Mouse (Mus musculus): Measurements from ENCODE around the gene Lrrc26.
A peak's percentile ranks its signal among the peaks of the same experiment; 100 is the strongest.

Lrrc26 gene

GRCm38 (mm10) chr2:25303931-25304656 is 14.4 kb downstream of the Lrrc26 start:
- no peak for DNase-seq

GRCm38 (mm10) chr2:25304657-25305541 is 15.2 kb downstream of the Lrrc26 start:
- DNase-seq = peak; percentile 26

- no peak for DNase-seq
Observed at GRCm38 (mm10) chr2:25305587-25306359, 16.1 kb downstream of the Lrrc26 start.

DNA sequence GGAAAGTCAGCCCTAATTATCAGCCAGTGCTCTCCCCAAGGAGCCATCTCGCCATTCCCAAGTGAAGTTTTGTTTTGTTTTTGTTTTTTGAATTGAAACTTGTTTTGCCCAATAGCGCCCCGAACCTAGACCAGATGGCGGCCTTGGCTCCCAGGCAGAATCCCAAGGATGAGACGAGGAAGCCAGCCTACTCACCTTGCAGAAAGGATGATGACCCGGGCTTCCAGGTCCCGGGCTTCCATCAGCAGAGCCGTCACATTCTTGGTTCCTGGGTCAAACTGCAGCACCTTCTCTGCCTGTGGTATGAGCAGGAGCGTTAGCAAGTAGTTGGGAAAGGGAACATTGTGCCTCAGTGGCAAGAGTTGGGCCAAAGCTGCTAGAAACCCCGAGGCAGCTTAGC is 20.5 kb downstream of the Lrrc26 start:
- no peak for DNase-seq

- DNase-seq = no peak
Observed at GRCm38 (mm10) chr2:25310969-25311368, 21.3 kb downstream of the Lrrc26 start.

DNA sequence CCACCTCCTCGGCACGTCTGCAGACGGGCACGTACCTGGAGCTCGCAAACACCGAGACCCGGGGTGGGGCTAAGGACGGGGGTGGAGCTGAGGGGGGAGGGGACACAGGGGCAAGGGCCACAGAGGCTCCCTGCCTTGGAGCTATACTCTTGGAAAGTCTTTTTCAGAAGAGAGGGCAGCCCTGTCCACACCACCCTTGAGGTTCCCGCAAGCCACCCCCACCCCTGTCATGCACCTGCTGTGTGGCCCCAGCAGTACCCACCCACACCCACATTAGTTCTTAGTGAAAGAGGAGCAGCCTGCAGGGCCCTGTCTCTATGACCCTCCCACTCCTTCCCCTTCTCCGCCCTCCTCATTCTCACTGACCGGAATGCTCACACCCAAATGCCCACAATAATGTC is 21.8 kb downstream of the Lrrc26 start:
- DNase-seq = no peak

GRCm38 (mm10) chr2:25318119-25318966 is 28.6 kb downstream of the Lrrc26 start:
- no peak for DNase-seq

DNA sequence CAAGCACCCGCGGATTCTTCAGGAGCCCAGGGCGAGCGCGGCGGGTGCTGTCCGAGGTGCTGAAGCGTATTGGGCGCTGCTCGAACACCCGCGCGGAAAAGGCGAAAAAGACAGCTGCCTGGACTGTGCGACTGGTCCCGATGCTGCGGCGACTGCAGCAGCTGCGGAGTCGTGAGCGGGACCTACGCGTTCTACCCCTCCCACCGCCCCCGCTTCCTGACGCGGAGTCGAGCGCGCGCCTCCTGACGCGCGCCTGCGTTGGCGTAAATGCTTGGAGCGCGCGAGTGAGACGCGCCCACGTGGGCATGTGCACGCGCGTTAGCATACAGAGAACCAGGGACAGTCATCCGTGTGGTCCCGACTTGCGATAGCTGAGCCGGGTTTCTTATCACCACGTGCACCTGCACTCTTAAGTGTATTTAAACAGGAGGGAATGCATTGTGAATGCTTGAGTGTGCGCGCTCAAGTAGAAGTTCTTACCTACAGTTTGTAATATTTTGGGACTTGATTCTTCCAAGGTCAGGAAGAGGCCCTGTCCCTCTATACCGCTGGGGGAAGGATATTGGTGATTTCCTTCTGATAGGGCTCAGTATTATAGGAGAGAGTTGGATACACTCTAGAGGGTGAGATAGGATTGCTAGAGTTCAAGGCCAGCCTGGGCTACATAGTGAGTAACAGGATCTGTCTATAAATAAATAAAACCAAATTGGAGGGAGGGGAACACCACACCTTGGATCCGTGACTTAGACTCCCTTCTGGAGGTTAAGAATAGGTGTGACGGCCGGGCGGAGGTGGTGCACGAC is 29.5 kb downstream of the Lrrc26 start, which contains the start of gene Grin1:
TSS of gene Grin1 (minus strand) at position 217 of the 803 bp plus-strand sequence.
- DNase-seq = peak; percentile 69

DNA sequence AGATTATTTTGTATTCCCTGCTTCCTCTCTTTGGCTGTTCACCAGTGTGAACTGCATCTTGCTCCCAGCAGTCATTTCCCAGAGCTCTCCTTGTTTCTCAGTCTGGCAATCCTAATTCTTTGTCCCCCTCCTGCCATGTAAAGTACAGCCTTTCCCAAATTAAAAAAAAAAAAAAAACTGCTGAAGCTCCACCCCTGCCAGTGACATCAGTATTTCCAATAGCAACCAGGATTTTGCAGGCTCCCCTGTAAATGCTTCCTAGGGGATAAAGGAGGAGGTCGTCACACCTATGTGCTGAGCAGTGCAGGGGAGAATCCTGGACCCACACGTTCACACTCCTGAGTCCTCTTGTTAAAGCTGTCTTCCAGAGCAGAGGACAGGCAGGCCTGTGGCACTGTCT is 30.4 kb downstream of the Lrrc26 start:
- DNase-seq = no peak

DNA sequence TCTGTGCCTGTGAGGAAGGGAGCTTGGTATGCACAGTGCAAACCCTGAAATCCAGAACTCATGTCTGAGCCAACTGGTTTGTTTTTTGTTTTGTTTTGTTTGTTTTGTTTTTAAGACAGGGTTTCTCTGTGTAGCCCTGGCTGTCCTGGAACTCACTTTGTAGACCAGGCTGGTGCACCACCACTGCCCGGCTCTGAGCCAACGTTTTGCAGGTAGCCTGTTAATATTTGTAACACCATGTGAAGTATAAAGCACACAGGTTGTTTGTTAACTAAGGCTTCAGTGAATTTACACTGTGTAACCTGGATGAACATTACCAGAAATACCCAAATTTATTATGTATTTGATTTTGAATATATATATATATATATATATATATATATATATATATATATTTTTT is 36.3 kb downstream of the Lrrc26 start:
- DNase-seq = no peak

- DNase-seq = peak; percentile 31
Observed at GRCm38 (mm10) chr2:25328440-25328839, 38.7 kb downstream of the Lrrc26 start.

- no peak for DNase-seq
Observed at GRCm38 (mm10) chr2:25331470-25331869, 41.8 kb downstream of the Lrrc26 start.

DNA sequence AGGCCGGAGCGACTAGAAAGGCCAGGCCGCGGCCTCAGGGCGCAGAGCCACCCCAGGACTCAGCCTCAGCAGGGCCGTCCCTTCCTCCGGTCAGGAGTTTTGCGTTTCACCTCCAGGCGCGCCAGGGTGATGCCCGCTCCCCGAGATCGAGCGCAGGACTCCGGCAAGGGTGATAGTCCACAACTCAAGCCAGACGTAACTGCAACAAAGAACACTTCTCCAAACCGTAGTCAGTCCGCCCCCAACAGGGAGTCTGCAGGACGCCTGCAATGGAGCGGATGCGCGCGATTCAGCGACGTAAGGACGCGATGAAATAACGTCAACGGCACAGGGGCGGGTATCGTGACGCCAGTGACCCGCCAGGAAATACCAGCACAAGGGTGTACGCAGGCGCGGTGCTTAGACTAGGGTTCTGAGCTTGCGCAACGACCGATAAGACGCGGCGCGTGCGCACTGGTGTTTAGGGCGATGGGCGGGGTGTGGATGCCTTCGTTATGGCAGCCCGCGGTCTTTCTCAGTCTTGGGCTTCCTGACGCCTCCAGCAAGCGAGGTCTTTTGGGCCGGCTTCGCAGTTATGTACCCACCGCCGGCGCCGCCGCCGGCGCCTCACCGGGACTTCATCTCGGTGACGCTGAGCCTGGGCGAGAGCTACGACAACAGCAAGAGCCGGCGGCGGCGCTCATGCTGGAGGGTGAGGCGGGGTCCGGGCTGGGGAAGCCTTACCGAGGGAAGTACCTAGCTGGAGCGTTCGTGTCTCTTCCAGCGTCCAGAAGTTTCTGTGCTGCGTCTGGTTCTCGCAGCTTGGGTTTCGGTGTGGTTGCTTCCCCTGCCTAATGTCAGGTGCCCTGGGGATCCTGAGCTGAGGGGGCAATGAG is 42.8 kb downstream of the Lrrc26 start, which contains the start of gene Man1b1:
TSS of gene Man1b1 (plus strand) at position 53 of the 875 bp plus-strand sequence.
- peak; percentile 99 for DNase-seq

DNA sequence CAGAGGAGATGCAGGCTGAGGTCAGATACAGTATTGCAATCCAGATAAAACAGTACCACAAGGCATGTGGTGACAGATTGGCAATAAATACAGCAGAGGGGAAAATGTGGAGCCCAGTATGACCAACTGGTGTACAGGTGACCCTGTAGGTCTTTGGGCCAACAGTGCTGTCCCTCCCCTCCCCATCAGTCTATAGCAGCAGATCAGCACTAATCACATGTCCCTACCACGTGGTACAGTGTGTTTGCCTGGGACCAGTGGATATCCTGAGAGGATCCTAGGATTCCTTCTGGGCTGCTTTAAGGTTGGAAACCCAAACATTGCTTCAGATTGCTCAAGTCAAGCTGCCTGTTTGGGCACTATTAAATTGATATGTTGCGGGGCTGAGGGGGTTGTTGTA is 43.9 kb downstream of the Lrrc26 start:
- no peak for DNase-seq

DNA sequence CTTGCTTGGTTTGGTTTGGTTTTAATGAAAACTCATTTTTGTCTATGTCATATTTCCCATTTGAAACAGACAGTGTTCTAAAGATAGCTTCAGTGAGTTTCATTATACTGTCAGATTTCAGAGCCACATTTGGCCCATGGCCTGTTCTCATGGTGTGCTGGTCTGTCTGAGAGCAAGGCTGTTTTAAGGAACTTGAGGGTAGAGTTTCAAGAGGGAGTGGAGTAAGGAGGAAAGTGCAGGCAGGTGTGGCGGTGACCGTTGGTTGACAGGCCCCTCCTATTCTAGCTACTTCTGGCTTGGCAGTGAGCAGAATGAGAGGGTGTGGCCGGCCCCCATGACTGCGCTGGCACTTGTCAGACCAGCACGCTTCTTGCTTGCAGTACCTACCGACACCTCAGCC is 48.6 kb downstream of the Lrrc26 start:
- DNase-seq = no peak

All from liver (tissue).